Mouse (Mus musculus): Measurements from ENCODE around the gene Lrp5. TPM values are rescaled to one million over a fixed set of nuclear protein-coding genes. Genes with fewer than 3 reads are reported as not detected.

Gene Lrp5
- total and polyA plus RNA-seq, 2 experiments from 2014 or later: 1.1 to 17.6 TPM

- Histone ChIP-seq H3K9me3 (ENCODE audit: low read length) (no peaks in the 10 kb centered on the region), H3K4me3 (ENCODE audit: low read length) (no peak overlapping the region), H3K36me3 (ENCODE audit: insufficient read depth, low read length) (no peaks in the 10 kb centered on the region), H3K4me1 (ENCODE audit: insufficient read depth, low read length) (no peaks in the 10 kb centered on the region), H3K27me3 (ENCODE audit: insufficient read depth, low read length) (no peaks in the 10 kb centered on the region), H3K27ac (no peak overlapping the region), H3K9ac (replicated peaks; ENCODE audit: low read length) (no peak overlapping the region), H3K4me2 (ENCODE audit: low read depth, low read length) (no peak overlapping the region)
- TF ChIP-seq CTCF (IDR thresholded peaks at IDR 0.05; ENCODE audit: low read depth): peak; percentile 79
- DNase-seq (ENCODE audit: low spot score) (peak; percentile 50), ATAC-seq (no peak)
- WGBS: 40% methylated on average over 1 of the region's 1 CpGs
These were observed 99.8 kb downstream of the Lrp5 start for GRCm38 (mm10) chr19:3586540-3586939.

GRCm38 (mm10) chr19:3586026-3586425, 100.3 kb downstream of the Lrp5 start:
- Histone ChIP-seq H3K9me3 (ENCODE audit: low read length) (no peaks in the 10 kb centered on the region), H3K4me2 (ENCODE audit: low read depth, low read length) (no peak overlapping the region), H3K27ac (no peak overlapping the region), H3K4me1 (ENCODE audit: insufficient read depth, low read length) (no peaks in the 10 kb centered on the region), H3K9ac (replicated peaks; ENCODE audit: low read length) (no peak overlapping the region), H3K27me3 (ENCODE audit: insufficient read depth, low read length) (no peaks in the 10 kb centered on the region), H3K4me3 (ENCODE audit: low read length) (no peak overlapping the region), H3K36me3 (ENCODE audit: insufficient read depth, low read length) (no peaks in the 10 kb centered on the region)
- DNase-seq (ENCODE audit: low spot score): no peak
- 97% methylated on average over 9 of the region's 9 CpGs for WGBS
- no peak for TF ChIP-seq CTCF (IDR thresholded peaks at IDR 0.05; ENCODE audit: low read depth)
- ATAC-seq: no peak

- Histone ChIP-seq H3K27ac (no peak overlapping the region), H3K36me3 (ENCODE audit: insufficient read depth, low read length) (no peaks in the 10 kb centered on the region), H3K9me3 (ENCODE audit: low read length) (no peaks in the 10 kb centered on the region), H3K4me2 (ENCODE audit: low read depth, low read length) (no peak overlapping the region), H3K4me3 (ENCODE audit: low read length) (no peak overlapping the region), H3K27me3 (ENCODE audit: insufficient read depth, low read length) (no peaks in the 10 kb centered on the region), H3K9ac (replicated peaks; ENCODE audit: low read length) (no peak overlapping the region), H3K4me1 (ENCODE audit: insufficient read depth, low read length) (0 out of 2 replicates have a peak, but pooled peaks cover 5% of the 10 kb centered on the region)
- no peak for ATAC-seq
- 19% methylated on average over 7 of the region's 7 CpGs for WGBS
- DNase-seq (ENCODE audit: low spot score): peak; percentile 64
- TF ChIP-seq CTCF (IDR thresholded peaks at IDR 0.05; ENCODE audit: low read depth): peak; percentile 82
These were observed 105.0 kb downstream of the Lrp5 start for GRCm38 (mm10) chr19:3581326-3581725.

- Histone ChIP-seq H3K4me2 (ENCODE audit: low read depth, low read length) (no peak overlapping the region), H3K9me3 (ENCODE audit: low read length) (no peaks in the 10 kb centered on the region), H3K4me1 (ENCODE audit: insufficient read depth, low read length) (peaks cover 20% of the 10 kb centered on the region), H3K9ac (replicated peaks; ENCODE audit: low read length) (no peak overlapping the region), H3K4me3 (ENCODE audit: low read length) (no peak overlapping the region), H3K27me3 (ENCODE audit: insufficient read depth, low read length) (no peaks in the 10 kb centered on the region), H3K36me3 (ENCODE audit: insufficient read depth, low read length) (no peaks in the 10 kb centered on the region), H3K27ac (no peak overlapping the region)
- TF ChIP-seq CTCF (IDR thresholded peaks at IDR 0.05; ENCODE audit: low read depth): no peak
- no peak for ATAC-seq
- no peak for DNase-seq (ENCODE audit: low spot score)
These were observed 108.5 kb downstream of the Lrp5 start for GRCm38 (mm10) chr19:3577911-3578290.

- TF ChIP-seq CTCF (IDR thresholded peaks at IDR 0.05; ENCODE audit: low read depth): no peak
- Histone ChIP-seq H3K9ac (replicated peaks; ENCODE audit: low read length) (no peak overlapping the region), H3K27ac (peak overlapping the region; percentile 93; the same call in 1 of the 2 replicates), H3K27me3 (ENCODE audit: insufficient read depth, low read length) (no peaks in the 10 kb centered on the region), H3K4me1 (ENCODE audit: insufficient read depth, low read length) (peaks cover 20% of the 10 kb centered on the region), H3K9me3 (ENCODE audit: low read length) (no peaks in the 10 kb centered on the region), H3K36me3 (ENCODE audit: insufficient read depth, low read length) (no peaks in the 10 kb centered on the region), H3K4me2 (ENCODE audit: low read depth, low read length) (no peak overlapping the region), H3K4me3 (ENCODE audit: low read length) (no peak overlapping the region)
- ATAC-seq: no peak
- no peak for DNase-seq (ENCODE audit: low spot score)
- WGBS: 90% methylated on average over 4 of the region's 4 CpGs
These were observed 109.0 kb downstream of the Lrp5 start for GRCm38 (mm10) chr19:3577265-3577910.

- H3K9ac ChIP-seq (replicated peaks; ENCODE audit: low read length): no peak overlapping the region
- no peak for DNase-seq (ENCODE audit: low spot score)
- H3K4me2 ChIP-seq (ENCODE audit: low read depth, low read length): peak overlapping the region; percentile 41
- peak overlapping the region; percentile 93 for H3K27ac ChIP-seq
- ATAC-seq: no peak
- H3K36me3 ChIP-seq (ENCODE audit: insufficient read depth, low read length): no peaks in the 10 kb centered on the region
- H3K4me3 ChIP-seq (ENCODE audit: low read length): peak overlapping the region; percentile 74
- 73% methylated on average over 5 of the region's 5 CpGs for WGBS
- TF ChIP-seq CTCF (IDR thresholded peaks at IDR 0.05; ENCODE audit: low read depth): no peak
- H3K9me3 ChIP-seq (ENCODE audit: low read length): no peaks in the 10 kb centered on the region
- no peaks in the 10 kb centered on the region for H3K27me3 ChIP-seq (ENCODE audit: insufficient read depth, low read length)
- peaks cover 20% of the 10 kb centered on the region for H3K4me1 ChIP-seq (ENCODE audit: insufficient read depth, low read length)
These were observed 109.7 kb downstream of the Lrp5 start for GRCm38 (mm10) chr19:3576451-3577264.
